Mouse (Mus musculus) MN1 (cell line): ENCODE results near the gene Bptf.
"Not testable (repeated sequence)": the region's sequence is repeated elsewhere in the genome, so short reads cannot be mapped to it uniquely, and the experiment has no call there.

Experiments
- DNase-seq: peaks from one replicate; pipeline ENCODE4 v3.0.0-alpha.2; 2016; ENCODE audit warnings: low spot score

Bptf gene

DNA sequence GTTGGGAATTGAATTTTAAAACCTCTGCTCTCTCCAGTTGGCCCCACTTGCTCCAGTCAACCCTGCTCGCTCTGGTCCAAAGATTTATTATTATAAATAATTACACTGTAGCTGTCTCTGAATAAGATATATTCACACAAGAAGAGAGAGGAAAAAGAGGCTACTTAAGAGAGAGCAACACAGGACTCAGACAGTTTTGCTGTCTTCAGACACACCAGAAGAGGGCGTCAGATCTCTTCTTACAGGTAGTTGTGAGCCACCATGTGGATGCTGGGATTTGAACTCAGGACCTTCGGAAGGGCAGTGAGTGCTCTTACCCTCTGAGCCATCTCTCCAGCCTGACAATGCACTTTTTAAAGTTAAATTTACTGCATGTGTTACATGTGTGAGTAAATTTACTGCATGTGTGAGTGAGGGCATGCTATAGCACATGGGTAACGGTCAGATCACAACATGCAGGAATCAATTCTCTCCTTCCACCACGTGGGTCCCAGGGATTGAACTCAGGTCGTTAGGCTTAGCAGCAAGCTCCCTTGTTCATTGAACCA, 114.5 kb downstream of the Bptf start:
- no peak for DNase-seq

- no peak for DNase-seq
These were observed 115.0 kb downstream of the Bptf start for GRCm38 (mm10) chr11:107016893-107017292.

- DNase-seq: not testable (repeated sequence)
These were observed 116.3 kb downstream of the Bptf start for GRCm38 (mm10) chr11:107015535-107016187.

DNA sequence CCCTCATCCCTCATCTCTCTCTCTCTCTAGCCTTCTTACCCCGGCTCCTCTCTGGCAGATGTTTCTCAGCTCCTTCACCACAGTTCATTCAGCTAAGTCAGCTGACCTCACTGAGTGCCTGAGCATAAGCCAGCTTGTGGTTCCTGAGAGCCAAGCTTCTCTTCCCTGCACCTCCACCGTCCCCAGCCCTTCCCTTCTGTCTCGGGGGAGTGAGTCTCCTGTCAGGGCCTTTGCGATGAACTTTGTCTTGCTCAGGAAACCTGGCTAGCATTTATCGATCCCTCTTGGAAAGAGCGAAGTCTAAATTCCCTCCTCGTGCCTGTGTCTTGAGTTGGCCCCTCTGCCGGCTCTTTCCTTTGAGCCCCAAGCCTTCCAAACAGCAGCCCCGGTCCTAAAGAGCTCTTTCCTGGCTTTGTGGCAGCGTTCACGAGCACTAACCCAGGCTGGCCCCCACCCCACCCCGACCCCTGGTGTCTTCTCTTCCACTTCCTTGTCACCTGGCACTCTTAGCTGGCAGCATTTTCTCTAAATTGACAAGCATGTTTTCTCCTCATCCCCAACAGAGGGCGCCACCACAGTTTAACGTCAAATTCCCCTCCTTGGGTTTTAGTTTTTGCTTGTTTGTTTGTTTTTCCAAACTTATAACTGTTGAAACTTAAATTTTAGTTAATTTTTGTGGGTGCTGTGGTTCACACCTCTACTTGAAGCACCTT, 117.2 kb downstream of the Bptf start:
- no peak for DNase-seq

- DNase-seq: no peak
These were observed 117.8 kb downstream of the Bptf start for GRCm38 (mm10) chr11:107014020-107014585.

- DNase-seq: peak; percentile 97
These were observed 119.5 kb downstream of the Bptf start for GRCm38 (mm10) chr11:107012324-107013017.

GRCm38 (mm10) chr11:107011669-107012323, 120.1 kb downstream of the Bptf start:
- peak; percentile 29 for DNase-seq

- no peak for DNase-seq
These were observed 120.8 kb downstream of the Bptf start for GRCm38 (mm10) chr11:107011171-107011570.

- DNase-seq: no peak
These were observed 121.5 kb downstream of the Bptf start for GRCm38 (mm10) chr11:107010447-107010846.

DNA sequence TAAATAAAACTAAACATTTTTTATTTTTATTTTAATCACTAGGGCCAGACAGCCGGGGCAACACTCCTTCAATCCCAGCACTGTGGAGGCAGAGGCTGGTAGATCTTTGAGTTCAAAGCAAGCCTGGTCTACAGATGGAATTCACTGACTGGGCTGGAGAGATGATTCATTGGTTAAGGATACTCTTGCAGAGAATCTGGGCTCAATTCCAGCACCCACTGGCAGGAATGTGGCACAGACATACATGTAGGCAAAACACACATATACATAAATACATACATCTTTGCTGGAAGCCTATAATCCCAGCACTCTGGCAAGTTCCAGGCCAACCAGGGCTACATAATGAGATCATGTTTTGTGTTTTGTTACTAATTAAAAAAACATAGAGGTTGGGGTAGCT, 126.4 kb downstream of the Bptf start:
- DNase-seq: peak; percentile 56

DNA sequence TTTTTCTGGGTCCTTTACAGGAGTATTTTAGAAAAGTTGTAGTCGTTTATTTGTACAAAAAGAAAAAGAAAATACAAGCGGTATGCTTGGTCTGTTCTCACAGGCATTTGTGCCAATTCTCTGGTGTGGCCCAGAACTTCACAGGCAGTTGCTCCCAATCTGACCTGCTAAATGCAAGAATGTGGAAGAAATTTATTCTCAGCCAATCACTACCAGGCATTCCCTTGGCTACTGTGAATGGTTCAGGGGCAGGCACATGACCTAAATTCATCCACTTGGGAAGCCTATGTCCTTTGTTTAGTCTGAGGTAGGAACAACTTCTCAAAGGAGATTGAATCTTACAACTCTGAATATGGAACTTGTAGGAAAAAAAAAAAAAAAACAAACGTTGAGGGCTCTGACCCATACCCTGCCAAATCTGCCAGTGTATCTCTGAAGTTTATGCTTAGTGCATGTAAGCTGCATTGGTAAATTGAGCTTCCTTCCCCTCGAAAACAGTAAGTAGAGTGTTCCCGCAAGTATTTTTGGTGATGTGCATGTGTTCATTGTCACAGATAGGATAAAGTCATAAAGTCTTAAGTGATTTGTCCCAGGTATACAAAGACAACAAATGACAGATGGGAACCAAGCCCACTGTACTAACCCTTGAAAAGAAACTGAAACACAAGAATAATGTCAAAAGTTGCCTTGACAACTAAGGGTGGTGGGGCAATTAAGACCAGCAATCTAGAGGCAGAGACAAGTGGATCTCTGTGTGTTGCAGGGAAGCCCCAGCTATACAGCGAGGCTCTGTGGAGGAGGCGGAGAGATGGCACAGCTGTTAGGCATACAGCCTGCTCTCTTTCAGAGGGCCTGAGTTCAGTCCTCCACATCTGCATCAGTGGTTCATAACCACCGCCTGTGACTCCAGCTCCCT, 129.9 kb downstream of the Bptf start:
- DNase-seq: no peak

DNA sequence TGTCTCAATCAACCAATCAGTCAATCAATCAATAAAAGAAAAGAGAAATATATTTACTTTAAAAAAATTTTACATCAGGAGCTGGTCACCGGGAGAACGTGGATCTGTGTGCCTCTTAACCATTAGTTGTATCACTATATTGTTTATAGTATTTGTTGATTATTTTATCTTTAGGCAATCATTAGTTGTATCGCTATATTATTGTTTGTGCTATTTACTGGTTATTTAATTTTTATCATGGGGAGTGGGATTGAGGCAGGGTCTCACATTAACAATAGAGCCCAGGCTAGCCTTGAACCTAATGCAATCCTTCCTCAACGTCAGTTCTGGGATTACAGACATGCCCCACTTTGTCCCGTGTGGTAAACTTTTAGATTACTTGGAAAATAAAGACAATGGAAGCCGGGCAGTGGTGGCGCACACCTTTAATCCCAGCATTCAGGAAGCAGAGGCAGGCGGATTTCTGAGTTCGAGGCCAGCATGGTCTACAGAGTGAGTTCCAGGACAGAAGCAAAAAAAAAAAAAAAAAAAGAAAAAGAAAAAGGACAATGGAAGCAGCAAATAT, 131.9 kb downstream of the Bptf start:
- DNase-seq: no peak

- peak; percentile 90 for DNase-seq
These were observed 132.6 kb downstream of the Bptf start, which contains the start of gene Kpna2 for GRCm38 (mm10) chr11:106999151-106999948. Gene Kpna2 (minus strand): TSS chr11:106999541.

GRCm38 (mm10) chr11:106998651-106999150, 133.2 kb downstream of the Bptf start:
- DNase-seq: peak; percentile 69

GRCm38 (mm10) chr11:106997976-106998375, 134.0 kb downstream of the Bptf start:
- no peak for DNase-seq

DNA sequence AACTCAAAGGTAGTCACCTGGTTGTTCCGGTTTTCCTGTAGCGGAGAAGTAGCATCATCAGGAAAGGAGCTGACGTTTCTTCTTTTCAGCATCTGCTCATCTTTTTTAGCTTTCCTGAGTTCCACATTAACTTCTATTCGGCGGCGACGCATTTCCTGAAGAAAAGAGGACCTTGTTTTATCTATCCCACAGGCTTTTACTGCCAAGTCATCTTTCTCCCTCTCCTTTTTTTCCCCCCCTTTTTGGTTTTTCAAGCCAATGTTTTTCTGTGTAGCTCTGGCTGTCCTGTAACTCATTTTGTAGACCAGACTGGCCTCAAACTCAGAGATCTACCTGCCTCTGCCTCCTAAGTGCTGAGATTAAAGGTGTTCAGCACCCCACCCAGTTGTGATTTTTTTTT, 135.4 kb downstream of the Bptf start:
- not testable (repeated sequence) for DNase-seq

GRCm38 (mm10) chr11:106994246-106995085, 137.5 kb downstream of the Bptf start:
- no peak for DNase-seq

- no peak for DNase-seq
These were observed 144.5 kb downstream of the Bptf start for GRCm38 (mm10) chr11:106987384-106987783.
